Mouse (Mus musculus) urinary bladder, adult 18-20 months (tissue): ENCODE measurements around the gene Lancl2.

Experiments
- DNase-seq, 2 experiments: peaks; one replicate each; pipeline ENCODE4 v3.0.0; 2022; ENCODE audit warnings: low spot score in 2 of 2, mixed read lengths in 2 of 2

Lancl2 gene

GRCm38 (mm10) chr6:57702376-57702742 is at the start of gene Lancl2:
Gene Lancl2 (plus strand): TSS chr6:57702540.
- no peak for DNase-seq

DNA sequence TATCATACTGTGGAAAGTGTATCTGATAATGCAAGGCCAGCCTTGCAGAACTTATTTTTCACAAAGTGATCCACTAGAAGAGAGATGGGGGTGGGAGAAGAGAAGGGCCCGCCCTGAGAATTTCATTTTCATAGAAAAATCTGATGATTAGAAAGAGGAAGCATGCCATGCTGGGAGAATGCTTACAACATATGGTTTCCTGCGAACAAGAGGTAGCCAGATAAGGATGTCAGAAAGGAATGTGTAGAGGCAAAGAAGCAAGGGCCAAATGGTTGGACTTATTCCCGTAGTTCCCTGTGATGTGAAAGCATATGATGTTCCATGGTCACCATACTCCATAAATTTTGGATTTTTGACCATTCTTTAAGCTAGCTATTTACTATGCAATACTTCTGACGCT is 41.0 kb upstream of the Lancl2 start:
- no peak for DNase-seq

GRCm38 (mm10) chr6:57684156-57684555 is 18.2 kb upstream of the Lancl2 start:
- no peak for DNase-seq

DNA sequence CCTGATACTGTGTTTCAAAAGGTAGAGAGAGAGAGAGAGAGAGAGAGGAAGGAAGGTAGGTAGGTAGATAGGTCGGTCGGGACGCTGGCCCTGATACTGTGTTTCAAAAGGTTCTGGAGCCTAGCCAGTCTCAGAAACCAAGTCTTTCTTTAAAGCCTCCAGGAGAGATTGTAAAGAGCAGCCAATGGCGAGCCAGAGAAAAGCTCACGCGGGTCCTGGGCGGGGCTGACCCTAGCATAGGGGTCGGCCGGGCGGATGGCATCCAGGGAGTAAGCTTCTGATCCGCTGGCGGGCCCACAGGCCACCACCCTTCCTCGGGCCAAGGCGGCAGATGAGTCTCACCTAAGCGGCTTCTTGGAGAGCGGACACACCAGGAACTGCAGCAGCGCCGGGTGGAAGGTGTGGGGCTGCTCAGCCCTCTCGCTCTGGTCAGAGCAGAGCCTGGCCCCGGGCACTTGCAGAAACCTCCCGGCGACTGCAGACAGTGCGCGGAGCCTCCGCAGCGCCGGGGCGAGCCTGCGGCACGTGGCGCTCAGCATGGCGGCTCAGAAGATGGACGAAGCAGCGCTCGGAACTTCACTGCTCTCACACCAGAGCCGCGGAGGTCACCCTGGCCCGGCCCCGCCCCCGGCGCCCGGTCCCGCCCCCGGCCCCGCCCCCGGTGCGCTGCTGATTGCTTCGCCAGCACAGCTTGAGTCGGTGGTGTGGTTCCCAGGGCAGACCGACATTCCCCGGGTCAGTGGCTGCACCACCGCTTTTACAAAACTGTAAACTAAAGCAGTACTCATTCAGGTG is 10.7 kb upstream of the Lancl2 start, which contains the start of gene Pyurf:
TSS of gene Pyurf (minus strand) at position 612 of the 795 bp plus-strand sequence.
- peak; percentile 76 to 84 for DNase-seq

- no peak for DNase-seq
Measured at GRCm38 (mm10) chr6:57693116-57693515, 9.2 kb upstream of the Lancl2 start.

GRCm38 (mm10) chr6:57701686-57702085 is 654 bp upstream of the Lancl2 start:
- DNase-seq = no peak

DNA sequence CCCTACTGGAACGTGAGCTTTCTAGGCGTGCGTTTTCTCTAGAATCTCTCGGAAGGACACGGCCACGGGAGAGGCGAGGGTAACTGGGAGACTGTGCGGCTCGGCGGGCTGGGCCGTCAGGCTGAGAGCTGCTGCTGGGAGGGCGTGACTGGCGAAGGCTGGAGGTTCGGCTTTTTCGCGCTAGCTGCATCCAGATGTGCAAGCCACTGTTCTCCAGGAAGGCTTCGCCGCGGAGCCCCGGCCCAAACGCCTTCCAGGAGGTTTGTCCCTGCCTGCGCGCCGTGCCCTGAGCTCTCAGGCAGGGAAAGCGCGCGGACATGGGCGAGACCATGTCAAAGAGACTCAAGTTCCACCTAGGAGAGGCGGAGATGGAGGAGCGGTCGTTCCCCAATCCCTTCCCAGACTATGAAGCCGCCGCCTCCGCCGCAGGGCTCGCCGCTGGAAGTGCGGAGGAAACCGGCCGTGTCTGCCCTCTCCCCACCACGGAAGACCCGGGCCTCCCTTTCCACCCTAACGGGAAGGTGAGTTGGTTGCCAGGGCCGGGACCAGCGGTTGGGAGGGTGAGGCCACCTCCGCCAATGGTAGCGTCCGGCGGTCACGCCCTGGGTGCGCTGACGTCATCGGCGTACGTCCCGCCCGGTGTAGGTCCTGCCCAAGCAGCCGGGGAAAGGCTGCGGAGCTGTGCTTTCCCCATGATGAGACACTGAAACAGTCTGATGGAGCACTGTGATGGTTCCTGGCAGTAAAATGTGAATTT is 581 bp downstream of the Lancl2 start:
- peak; percentile 94 to 96 for DNase-seq

DNA sequence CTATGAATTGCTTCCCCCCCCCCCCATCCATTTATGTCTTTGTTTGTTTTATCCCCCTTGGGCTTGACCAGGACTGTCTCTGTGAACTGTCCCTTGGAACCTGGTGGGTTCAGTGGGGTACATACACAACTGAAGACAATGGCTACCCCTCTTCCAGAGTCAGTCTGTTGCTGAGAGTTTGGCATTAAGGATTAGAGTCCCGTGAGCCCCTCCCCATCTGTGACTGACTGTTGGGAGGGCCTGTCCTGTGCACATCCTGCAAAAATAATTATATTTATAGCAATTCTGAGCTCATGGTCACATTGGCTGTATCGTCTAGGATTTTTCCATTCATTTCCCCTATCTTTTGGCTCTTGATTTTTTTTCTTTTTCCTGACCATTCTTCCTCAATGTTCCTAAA is 1.4 kb downstream of the Lancl2 start:
- no peak for DNase-seq

DNA sequence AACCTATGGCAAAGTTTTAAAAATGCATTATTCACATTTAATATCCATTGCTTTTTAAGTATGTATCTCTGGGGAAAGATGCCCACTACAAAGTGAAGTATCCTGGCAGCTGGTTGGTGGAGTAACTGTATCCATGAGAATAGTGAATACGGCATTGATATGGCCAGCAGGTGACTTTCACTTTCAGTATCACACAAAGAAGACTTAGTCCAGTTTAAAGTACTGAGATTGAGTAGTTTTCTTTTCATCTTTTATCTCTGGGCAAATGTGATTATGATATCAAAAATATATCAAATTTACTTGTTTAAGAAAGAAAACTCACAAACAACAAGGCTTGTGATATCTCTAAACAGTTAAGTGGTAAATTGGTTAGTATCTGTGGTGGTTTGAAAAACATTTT is 4.4 kb downstream of the Lancl2 start:
- no peak for DNase-seq

- no peak for DNase-seq
Measured at GRCm38 (mm10) chr6:57711726-57712125, 9.4 kb downstream of the Lancl2 start.

GRCm38 (mm10) chr6:57721347-57721746 is 19.0 kb downstream of the Lancl2 start:
- DNase-seq = no peak

DNA sequence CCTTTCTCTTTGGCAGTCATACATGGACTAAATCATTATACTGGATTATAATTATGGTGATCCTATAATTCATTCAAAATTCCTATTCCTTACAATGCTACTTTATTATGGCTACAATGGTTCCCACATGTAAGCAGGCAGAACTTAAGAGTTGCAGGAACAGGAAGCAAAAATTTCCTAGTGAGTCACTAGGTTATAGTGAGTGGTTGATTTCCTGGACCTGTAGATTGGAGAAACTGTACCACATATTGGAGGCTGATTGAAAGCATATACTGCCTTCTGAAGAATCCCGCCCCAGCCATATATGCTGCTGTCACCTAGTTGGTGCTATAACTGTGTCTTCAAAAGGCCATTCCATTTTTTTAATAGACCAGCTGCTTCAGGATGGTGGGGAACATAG is 40.4 kb downstream of the Lancl2 start:
- DNase-seq = no peak

GRCm38 (mm10) chr6:57743333-57743732 is 41.0 kb downstream of the Lancl2 start:
- no peak for DNase-seq

DNA sequence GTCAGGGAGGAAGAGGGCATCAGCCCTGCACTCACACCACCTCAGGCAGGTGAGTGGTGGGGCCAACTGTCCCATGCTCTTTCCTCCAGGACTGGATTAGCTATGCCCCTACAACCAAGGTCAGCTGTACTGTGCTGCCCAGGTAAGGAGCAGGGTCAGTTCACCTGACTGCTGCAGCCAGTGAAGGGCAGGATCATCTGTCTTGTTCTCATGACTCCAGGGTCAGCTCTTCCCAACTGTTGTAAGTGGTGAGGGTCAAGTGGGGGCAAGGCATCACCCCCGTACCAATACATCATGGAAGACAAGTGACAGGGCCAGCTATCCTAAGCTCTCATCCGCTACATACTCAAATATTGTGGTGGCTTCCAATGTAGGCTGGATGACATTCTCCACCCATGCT is 41.8 kb downstream of the Lancl2 start:
- DNase-seq = no peak

GRCm38 (mm10) chr6:57744974-57745747 is 42.8 kb downstream of the Lancl2 start:
- no peak for DNase-seq

DNA sequence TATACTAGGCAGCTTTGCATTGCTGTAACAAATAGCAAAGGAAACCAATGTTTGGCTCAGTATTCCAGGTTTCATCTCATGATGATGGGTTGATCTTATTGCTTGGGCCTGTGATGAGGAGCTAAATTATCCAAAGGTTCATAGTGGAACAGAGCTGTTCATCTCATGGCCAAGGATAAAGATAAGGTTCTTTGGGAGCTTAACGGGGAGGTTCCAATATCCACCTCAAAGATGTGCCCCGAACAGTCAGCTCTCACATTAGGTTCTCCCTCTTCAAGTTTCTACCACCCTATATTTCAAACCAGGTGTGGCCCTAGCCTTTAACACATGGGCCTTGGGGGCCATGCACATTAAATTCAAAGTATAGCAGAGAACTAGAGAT is 43.4 kb downstream of the Lancl2 start:
- no peak for DNase-seq

DNA sequence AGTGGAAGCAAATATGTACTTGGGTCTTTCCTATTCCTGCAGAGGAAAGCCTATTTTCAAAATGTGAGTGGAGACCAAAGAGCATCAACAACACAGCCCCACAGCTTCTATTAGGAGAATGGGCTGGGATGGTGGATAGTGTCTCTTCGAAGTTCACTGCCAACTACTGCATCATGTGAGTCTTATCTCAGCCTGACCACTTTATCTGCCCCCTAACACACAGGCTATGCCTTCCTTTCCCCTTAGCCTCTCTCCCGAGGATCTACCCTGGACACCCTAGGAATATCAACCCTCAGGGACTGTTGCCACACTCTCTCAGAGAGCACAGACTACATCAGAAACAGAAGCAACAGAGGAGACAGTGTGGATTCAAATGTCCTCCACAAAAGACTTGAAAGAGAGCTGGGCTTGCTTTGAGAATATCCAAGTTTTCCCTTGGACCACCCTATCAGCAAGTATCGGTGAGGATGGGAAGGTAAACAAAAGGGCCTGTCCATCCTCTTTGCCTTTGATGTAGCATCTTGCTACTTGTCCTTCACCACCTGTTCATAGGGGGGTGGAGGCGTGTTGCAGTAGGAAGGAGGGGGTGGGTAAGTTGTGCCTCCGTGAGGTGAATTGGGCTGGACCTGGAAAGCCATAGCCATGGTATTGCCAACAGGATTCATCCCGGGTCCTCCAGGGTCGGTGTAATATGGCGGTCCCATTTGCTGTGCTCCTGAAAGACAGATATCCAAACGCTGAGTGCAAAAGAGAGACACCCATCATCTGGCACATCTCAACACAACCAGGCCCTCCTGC is 51.8 kb downstream of the Lancl2 start:
- DNase-seq = no peak

- DNase-seq = no peak
Measured at GRCm38 (mm10) chr6:57763054-57763453, 60.7 kb downstream of the Lancl2 start.

DNA sequence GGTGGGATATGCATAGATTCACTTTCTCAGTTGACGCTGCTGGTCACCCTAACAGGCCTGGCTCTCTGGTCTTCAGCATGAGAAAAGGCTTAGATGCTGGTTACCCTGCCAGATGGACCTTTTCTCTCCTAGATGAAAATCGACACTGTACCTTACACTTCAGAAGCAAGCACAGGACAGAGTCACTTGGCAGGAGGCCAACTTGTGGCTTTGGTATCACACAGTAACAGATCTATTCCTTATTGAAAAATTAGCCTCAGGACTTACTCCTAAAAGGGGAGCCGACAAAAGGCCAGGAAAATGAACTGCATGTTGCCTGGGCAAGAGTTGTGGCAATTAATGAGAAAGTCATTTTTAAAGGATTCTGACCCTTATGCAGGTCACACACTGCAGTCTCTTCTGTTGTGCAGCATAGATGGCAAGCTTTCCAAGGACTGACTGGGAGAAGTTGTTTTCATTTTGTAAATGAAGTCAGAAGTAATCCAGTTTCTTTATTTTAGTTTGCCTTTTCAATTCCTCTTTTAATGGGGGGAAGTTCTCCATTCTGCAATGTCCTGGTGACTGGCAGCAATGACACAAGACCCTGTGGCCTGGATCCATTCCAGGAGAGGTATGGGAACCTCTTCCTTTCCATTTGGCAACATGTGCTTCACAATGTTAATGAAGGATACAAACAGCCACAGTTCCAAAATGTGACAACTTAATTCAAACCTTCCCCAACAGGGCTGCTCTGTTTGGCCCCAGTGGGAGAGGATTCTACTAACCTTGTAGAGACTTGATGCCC is 62.9 kb downstream of the Lancl2 start:
- no peak for DNase-seq

DNA sequence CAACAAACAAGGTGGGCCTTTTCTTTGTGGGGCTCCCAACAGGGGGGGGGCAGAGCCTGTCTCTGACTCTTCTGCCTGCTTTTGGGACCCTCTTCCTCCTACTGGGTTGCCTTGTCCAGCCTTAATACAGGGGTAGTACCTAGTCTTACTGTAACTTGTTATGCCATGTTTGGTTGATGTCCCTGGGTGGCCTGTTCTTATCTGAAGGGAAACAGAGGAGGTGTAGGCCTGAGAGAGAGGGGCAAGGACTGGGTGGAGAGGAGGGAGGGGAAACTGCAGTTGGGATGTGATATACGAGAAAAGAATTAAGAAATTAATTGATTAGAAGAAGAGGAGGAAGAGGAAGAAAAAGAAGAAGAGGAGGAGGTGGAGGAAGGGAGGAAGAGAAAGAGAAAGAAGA is 63.9 kb downstream of the Lancl2 start:
- DNase-seq = no peak
